Mouse (Mus musculus): ENCODE results near the gene Pdzd2.

DNA sequence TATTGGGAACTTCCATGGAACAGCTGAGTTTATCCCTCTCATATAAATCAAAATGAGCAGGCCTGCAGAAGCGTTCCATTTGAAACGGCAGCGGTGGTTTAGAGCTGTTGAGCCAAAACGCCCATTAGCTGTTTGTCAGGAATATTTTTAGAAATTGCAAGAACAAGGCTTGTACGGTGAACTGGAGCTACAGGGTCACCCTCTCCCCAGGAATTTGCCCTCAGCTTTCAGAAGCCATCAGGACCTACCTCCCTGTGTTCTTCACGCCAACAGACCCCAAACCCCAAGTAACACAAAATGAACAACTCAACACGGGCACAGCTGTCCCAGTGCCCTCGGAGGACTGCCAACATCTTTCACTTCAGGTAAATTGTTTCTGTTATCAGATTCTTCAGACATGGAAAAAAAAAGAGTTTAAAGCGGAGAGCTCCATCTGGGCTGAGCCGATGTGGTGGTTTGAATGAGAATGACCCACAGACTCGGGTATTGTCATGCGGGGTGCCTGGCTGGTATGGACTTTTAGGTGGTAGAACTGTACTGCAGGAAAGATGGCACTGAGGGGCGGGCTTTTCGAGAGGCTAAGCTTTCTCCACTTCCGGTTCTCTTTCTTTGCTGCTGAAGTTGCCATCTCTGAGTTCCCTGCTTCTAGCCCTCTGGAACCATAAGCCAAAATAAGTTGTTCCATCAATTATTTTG lies 87.2 kb downstream of the Pdzd2 start:
- TF ChIP-seq GATA1 (IDR thresholded peaks at IDR 0.05; ENCODE audit: low read length) (no peak), TAL1 (IDR thresholded peaks at IDR 0.05; ENCODE audit: low read length) (no peak)
